Mouse (Mus musculus) C2C12 (cell line): Measurements from ENCODE around the gene Csf2rb2. TPM values are rescaled to one million over a fixed set of nuclear protein-coding genes. Genes with fewer than 3 reads are reported as not detected.
"Not testable (repeated sequence)": the region's sequence is repeated elsewhere in the genome, so short reads cannot be mapped to it uniquely, and the experiment has no call there.

Source experiments
- H3K27me3 ChIP-seq: one replicate; pipeline ENCODE4 v1.6.1; 2011; ENCODE audit not compliant: control insufficient read depth, insufficient read depth, insufficient read length
- H3K36me3 ChIP-seq: one replicate; pipeline ENCODE4 v1.6.1; 2011; ENCODE audit not compliant: control insufficient read depth, insufficient read depth
- H3K4me3 ChIP-seq: one replicate; pipeline ENCODE4 v1.5.1; 2011; ENCODE audit warnings: mild to moderate bottlenecking, control low read depth; ENCODE audit not compliant: poor library complexity, insufficient read depth, severe bottlenecking
- H3K79me2 ChIP-seq: one replicate; pipeline ENCODE4 v1.6.1; 2011; ENCODE audit not compliant: control insufficient read depth, insufficient read depth
- H3K79me3 ChIP-seq: one replicate; pipeline ENCODE4 v1.6.1; 2011; ENCODE audit warnings: low read depth, control low read depth
- H3ac ChIP-seq: one replicate; pipeline ENCODE3; 2011; ENCODE audit warnings: low read depth; ENCODE audit not compliant: control insufficient read depth, insufficient read length
- CEBPB ChIP-seq: IDR thresholded peaks from one replicate; pipeline ENCODE4 v1.6.1; 2011; ENCODE audit warnings: low read depth, mild to moderate bottlenecking, control low read depth, moderate library complexity
- CTCF ChIP-seq: IDR thresholded peaks from one replicate; pipeline ENCODE4 v1.5.1; 2011; ENCODE audit not compliant: control insufficient read depth, insufficient read depth, insufficient read length
- FOSL1 ChIP-seq: IDR thresholded peaks from one replicate; pipeline ENCODE4 v1.8.0; 2011; ENCODE audit warnings: mild to moderate bottlenecking, low read length; ENCODE audit not compliant: poor library complexity, insufficient read depth, severe bottlenecking
- MAX ChIP-seq: IDR thresholded peaks from one replicate; pipeline ENCODE4 v1.6.1; 2011; ENCODE audit warnings: mild to moderate bottlenecking, control low read depth
- MYOD1 ChIP-seq: IDR thresholded peaks from one replicate; pipeline ENCODE4 v1.6.1; 2011; ENCODE audit warnings: low read depth; ENCODE audit not compliant: control insufficient read depth, insufficient read length
- MYOG ChIP-seq: IDR thresholded peaks from one replicate; pipeline ENCODE4 v1.6.1; 2011; ENCODE audit not compliant: control insufficient read depth, insufficient read length; ENCODE audit errors: extremely low read depth
- USF1 ChIP-seq: IDR thresholded peaks from one replicate; pipeline ENCODE4 v1.6.1; 2011; ENCODE audit warnings: low read depth, mild to moderate bottlenecking, control low read depth, moderate library complexity
- polyA plus RNA-seq: library from polyadenylated mRNA; unstranded; fragments of >200 nt; fragmentation: generic; extraction: Trizol; gene quantifications from one replicate; pipeline ENCODE4 v1.2.1, GENCODE M21; 2012; ENCODE audit warnings: missing spikeins

The Csf2rb2 gene
- polyA plus RNA-seq, 1 experiment, result 0.08 TPM

DNA sequence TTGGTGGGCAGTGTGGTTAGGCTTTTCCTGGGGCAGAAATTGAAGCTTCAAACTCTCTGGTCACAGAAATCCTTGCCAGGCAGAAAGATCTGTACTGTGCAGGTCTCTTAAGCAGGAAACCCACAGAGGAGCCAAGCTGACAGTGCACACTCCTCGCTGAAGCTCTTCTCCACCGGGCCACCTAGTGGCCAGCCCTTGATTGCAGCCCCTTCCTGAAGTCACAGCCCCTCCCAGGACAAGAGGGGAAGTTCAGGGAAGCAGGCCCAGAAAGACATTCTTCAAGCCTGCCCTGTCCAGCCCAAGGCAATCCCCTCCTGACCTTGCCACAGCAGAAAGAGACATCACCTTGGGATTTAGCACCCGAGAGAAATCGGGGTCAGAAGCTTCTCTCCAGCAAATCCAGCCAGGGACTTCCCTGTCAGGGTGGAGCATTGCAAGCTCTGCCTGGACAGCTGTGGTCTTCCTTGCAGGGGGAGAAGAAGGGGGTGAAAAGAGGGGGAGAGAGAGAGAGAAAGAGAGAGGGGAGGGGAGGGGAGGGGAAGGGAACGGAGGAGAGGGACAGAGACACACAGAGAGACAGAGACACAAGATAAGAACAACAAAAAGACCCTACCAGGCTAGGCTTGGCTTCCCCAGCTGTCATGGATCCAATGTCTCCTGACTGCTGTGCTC, 15.4 kb upstream of the Csf2rb2 start:
- H3K79me2 ChIP-seq, result no peaks in the 10 kb centered on the region
- H3K79me3 ChIP-seq, result no peaks in the 10 kb centered on the region
- TF ChIP-seq MAX (no peak), FOSL1 (no peak), CTCF (peak; percentile 68), MYOG (no peak)
- H3K36me3 ChIP-seq, result no peaks in the 10 kb centered on the region
- no peak overlapping the region for H3ac ChIP-seq
- peaks cover 1% of the 10 kb centered on the region for H3K27me3 ChIP-seq
- no peak overlapping the region for H3K4me3 ChIP-seq

DNA sequence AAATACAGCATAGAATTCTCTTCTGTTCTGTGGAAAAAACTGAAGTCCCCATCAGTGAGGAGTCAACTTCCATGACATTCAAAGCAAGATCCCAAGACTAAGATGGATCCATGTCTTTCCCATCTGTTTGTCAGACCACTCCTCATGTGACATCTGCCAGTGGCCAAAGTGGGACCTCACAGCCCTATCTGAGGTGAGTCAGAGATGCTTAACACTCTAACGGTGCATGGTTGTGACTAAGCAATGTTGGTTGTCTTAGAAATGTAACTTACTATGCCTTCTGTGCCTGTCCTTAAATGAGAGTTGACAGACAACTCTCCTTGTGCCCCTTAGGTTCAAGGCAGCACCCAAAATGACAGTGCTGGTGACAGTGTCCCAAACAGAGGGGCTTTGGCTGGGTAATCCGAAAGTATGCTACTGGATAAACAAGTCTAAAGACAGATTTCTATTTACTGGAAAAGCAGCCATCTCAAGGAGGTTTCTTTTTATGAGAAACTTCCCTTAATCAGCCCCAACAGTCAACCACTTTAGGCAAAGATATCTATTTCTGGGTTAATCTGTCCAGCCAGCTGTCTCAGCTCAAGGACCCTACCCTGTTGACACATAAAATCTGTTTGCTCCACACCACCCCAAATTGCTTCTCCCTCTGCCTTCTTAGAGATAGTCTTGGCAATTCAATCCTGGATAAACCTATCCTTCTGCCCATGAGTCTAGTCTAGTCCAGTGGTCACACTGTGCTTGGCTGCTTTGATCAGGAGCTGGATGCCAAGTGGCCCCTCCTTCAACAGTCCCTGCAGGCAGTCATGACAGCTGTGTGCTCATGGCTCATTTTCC, 13.0 kb upstream of the Csf2rb2 start:
- not testable (repeated sequence) for H3K36me3 ChIP-seq, H3ac ChIP-seq, H3K4me3 ChIP-seq, H3K27me3 ChIP-seq, H3K79me3 ChIP-seq, H3K79me2 ChIP-seq

GRCm38 (mm10) chr15:78313659-78314058, 8.1 kb upstream of the Csf2rb2 start:
- not testable (repeated sequence) for H3K79me3 ChIP-seq, H3K27me3 ChIP-seq, H3K79me2 ChIP-seq, H3ac ChIP-seq, H3K36me3 ChIP-seq, H3K4me3 ChIP-seq

DNA sequence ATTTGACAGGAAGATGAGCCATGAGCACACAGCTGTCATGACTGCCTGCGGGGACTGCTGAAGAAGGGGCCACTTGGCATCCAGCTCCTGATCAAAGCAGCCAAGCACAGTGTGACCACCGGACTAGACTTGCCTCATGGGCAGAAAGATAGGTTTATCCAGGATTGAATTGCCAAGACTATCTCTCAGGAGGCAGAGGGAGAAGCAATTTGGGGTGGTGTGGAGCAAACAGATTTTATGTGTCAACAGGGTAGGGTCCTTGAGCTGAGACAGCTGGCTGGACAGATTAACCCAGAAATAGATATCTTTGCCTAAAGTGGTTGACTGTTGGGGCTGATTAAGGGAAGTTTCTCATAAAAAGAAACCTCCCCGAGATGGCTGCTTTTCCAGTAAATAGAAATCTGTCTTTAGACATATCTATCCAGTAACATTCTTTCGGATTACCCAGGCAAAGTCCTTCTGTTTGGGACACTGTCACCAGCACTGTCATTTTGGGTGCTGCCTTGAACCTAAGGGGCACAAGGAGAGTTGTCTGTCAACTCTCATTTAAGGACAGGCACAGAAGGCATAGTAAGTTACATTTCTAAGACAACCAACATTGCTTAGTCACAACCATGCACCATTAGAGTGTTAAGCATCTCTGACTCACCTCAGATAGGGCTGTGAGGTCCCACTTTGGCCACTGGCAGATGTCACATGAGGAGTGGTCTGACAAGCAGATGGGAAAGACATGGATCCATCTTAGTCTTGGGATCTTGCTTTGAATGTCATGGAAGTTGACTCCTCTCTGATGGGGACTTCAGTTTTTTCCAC, 7.1 kb upstream of the Csf2rb2 start:
- not testable (repeated sequence) for H3K36me3 ChIP-seq, H3K4me3 ChIP-seq, H3K79me2 ChIP-seq, H3K79me3 ChIP-seq, H3K27me3 ChIP-seq, H3ac ChIP-seq

DNA sequence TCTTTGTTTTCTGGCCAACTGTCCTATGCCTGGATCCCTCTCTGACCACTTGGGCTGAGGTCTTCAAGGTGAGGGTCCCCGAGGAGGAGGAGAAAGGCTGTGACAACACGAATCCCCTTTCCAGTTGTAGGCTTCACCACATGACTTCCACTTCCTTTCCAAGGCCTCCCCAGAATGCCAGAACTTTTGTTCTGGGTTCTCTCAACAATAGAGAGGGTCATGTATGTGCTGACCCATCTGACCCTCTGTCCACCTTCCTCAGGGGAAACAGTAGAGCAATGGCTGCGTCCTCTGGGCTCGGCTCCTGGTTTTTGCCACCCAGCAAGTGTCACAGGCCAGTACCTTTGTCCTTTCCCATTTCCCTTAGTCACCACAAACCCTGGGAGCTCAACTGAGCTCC, 5.5 kb upstream of the Csf2rb2 start:
- H3K79me2 ChIP-seq, result no peaks in the 10 kb centered on the region
- H3K27me3 ChIP-seq, result no peaks in the 10 kb centered on the region
- no peak overlapping the region for H3ac ChIP-seq
- H3K36me3 ChIP-seq, result no peaks in the 10 kb centered on the region
- TF ChIP-seq FOSL1 (no peak), MAX (no peak), USF1 (no peak)
- no peaks in the 10 kb centered on the region for H3K79me3 ChIP-seq
- no peak overlapping the region for H3K4me3 ChIP-seq

DNA sequence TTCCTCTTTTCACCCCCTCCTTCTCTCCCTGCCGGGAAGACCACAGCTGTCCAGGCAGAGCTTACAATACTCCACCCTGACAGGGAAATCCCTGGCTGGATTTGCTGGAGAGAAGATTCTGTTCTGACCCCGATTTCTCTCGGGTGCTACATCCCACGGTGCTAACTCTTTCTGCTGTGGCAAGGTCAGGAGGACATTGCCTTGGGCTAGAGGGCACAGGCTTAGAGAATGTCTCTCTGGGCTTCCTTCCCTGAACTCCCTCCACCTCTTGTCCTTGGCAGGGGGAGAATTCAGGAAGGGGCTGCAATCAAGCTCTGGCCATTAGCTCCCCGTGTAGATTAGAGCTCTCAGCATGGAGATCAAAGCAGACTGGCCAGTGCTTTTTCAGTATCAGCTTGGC, 4.3 kb upstream of the Csf2rb2 start:
- TF ChIP-seq MYOD1 (no peak), USF1 (no peak), MYOG (no peak), CEBPB (no peak), CTCF (no peak), FOSL1 (no peak), MAX (no peak)
- H3K4me3 ChIP-seq, result no peak overlapping the region
- H3K27me3 ChIP-seq, result no peaks in the 10 kb centered on the region
- no peak overlapping the region for H3ac ChIP-seq
- H3K36me3 ChIP-seq, result no peaks in the 10 kb centered on the region
- no peaks in the 10 kb centered on the region for H3K79me3 ChIP-seq
- no peaks in the 10 kb centered on the region for H3K79me2 ChIP-seq
